Mouse (Mus musculus) heart, adult 2 months (tissue): ENCODE data around the gene Pak6.

ENCODE experiments used
- CTCF ChIP-seq: fragments of 200-600 bp; IDR thresholded peaks from 2 replicates; pipeline ENCODE4 v1.8.1; 2022; ENCODE audit warnings: antibody characterized with exemption, mild to moderate bottlenecking, moderate library complexity
- EP300 ChIP-seq: fragments of 200-500 bp; IDR thresholded peaks from 2 replicates; pipeline ENCODE4 v1.6.1; 2011; ENCODE audit warnings: low read depth, low read length, control low read depth; ENCODE audit not compliant: insufficient read depth
- POLR2A ChIP-seq: fragments of 200-500 bp; IDR thresholded peaks from 2 replicates; pipeline ENCODE4 v1.6.1; 2011; ENCODE audit warnings: mild to moderate bottlenecking, low read depth, low read length, control low read depth; ENCODE audit not compliant: insufficient read depth

- TF ChIP-seq CTCF (no peak), POLR2A (no peak), EP300 (no peak)
Measured at GRCm38 (mm10) chr2:118664975-118665516, 1.9 kb downstream of the Pak6 start.
